Mouse (Mus musculus): ENCODE data around the gene Gnaq. TPM values are rescaled to one million over a fixed set of nuclear protein-coding genes. Genes with fewer than 3 reads are reported as not detected.

Gene Gnaq
- total and polyA plus RNA-seq, 3 experiments, result 8.1 to 12.9 (median 8.2) TPM

GRCm38 (mm10) chr19:16183592-16184365, 51.1 kb downstream of the Gnaq start:
- TF ChIP-seq ELF1 (IDR thresholded peaks at IDR 0.05; ENCODE audit: low read depth, low read length), result no peak
- no peak for TF ChIP-seq NRF1 (IDR thresholded peaks at IDR 0.05; ENCODE audit: low read depth, low read length)
- TF ChIP-seq MYC (IDR thresholded peaks at IDR 0.05; ENCODE audit: low read depth, low read length), result no peak
- TF ChIP-seq IRF4 (IDR thresholded peaks at IDR 0.05; ENCODE audit: low read depth, low read length), result no peak
- TF ChIP-seq HCFC1 (IDR thresholded peaks at IDR 0.05; ENCODE audit: low read depth, low read length), result no peak

DNA sequence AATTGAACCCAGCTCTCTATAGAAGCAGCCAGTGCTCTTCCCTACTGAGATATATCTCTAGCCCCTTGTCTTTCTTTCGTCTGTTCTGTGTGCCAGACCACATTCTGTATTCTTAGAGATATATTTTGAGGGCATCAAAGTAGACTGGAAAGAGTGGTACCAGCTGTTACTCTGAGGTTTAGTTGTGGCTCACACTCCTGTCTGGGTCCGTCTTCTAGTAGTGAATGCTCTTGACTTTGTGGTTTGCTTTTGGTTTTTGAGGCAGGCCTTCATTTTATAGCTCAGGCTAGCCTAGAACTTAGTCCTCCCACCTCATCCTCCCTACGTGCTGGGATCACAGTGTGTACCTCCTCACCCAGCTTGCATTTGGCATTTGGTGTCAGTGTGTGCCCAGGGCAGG, 54.4 kb downstream of the Gnaq start:
- dilution Hi-C loops (cut with MboI; ENCODE audit: extremely low pct_ligation_motif_present, extremely low pct_unique_long_range_greater_than_20kb, low sequenced_read_pairs) (no loop called here), in situ Hi-C loops (cut with MboI; ENCODE audit: low pct_ligation_motif_present, low pct_unique_long_range_greater_than_20kb, low sequenced_read_pairs) (no loop called here)
- no peaks in the 10 kb centered on the region for H3K79me2 ChIP-seq (replicated peaks; ENCODE audit: control insufficient read depth, extremely low read depth, insufficient read depth, poor library complexity, severe bottlenecking)
- H3K9me3 ChIP-seq (replicated peaks; ENCODE audit: low read length), result no peaks in the 10 kb centered on the region
- H3K4me1 ChIP-seq (ENCODE audit: control insufficient read depth in 1 of 2, insufficient read depth in 2 of 2), result peaks cover 0 to 2% of the 10 kb centered on the region in 2 experiments; a peak in 2 of 4 replicates
- H3K4me3 ChIP-seq (replicated peaks in 1 of 3; ENCODE audit: low read depth in 2 of 3, low read length in 2 of 3, poor library complexity in 1 of 3), result no peak overlapping the region
- H3K4me2 ChIP-seq (ENCODE audit: insufficient read depth, low read depth, poor library complexity, severe bottlenecking), result no peak overlapping the region
- DNase-seq (ENCODE audit: extremely low read depth), result no peak
- H3K9ac ChIP-seq (ENCODE audit: insufficient read depth, low read depth), result no peak overlapping the region
- TF ChIP-seq POLR2AphosphoS2 (IDR thresholded peaks at IDR 0.05; ENCODE audit: low read depth, low read length), result no peak
- no peak for TF ChIP-seq CHD2 (IDR thresholded peaks at IDR 0.05; ENCODE audit: low read length)
- TF ChIP-seq SMC3 (IDR thresholded peaks at IDR 0.05; ENCODE audit: low read depth, low read length), result no peak
- TF ChIP-seq ZMIZ1 (IDR thresholded peaks at IDR 0.05; ENCODE audit: low read depth, low read length), result no peak
- no peak for TF ChIP-seq SIN3A (IDR thresholded peaks at IDR 0.05; ENCODE audit: low read length)
- TF ChIP-seq EP300 (IDR thresholded peaks at IDR 0.05; ENCODE audit: low read length), result no peak
- H3K27ac ChIP-seq (ENCODE audit: insufficient read depth, low read depth), result no peak overlapping the region
- H3K36me3 ChIP-seq (replicated peaks in 1 of 2; ENCODE audit: control insufficient read depth in 1 of 2, insufficient read depth in 1 of 2, low read length in 1 of 2), result peaks cover 0 to 6% of the 10 kb centered on the region in 2 experiments
- no peaks in the 10 kb centered on the region for H3K27me3 ChIP-seq (replicated peaks)

More at GRCm38 (mm10) chr19:16183592-16184365, 51.1 kb downstream of the Gnaq start:
- no peak overlapping the region for H3K9ac ChIP-seq (ENCODE audit: insufficient read depth, low read depth)
- H3K27me3 ChIP-seq (replicated peaks), result no peaks in the 10 kb centered on the region
- peaks cover 0 to 8% of the 10 kb centered on the region in 2 experiments for H3K36me3 ChIP-seq (replicated peaks in 1 of 2; ENCODE audit: control insufficient read depth in 1 of 2, insufficient read depth in 1 of 2, low read length in 1 of 2)
- no peaks in the 10 kb centered on the region for H3K79me2 ChIP-seq (replicated peaks; ENCODE audit: control insufficient read depth, extremely low read depth, insufficient read depth, poor library complexity, severe bottlenecking)
- peaks cover 0 to 21% of the 10 kb centered on the region in 2 experiments; a peak in 2 of 4 replicates for H3K4me1 ChIP-seq (ENCODE audit: control insufficient read depth in 1 of 2, insufficient read depth in 2 of 2)
- dilution Hi-C loops (cut with MboI; ENCODE audit: extremely low pct_ligation_motif_present, extremely low pct_unique_long_range_greater_than_20kb, low sequenced_read_pairs) (no loop called here), in situ Hi-C loops (cut with MboI; ENCODE audit: low pct_ligation_motif_present, low pct_unique_long_range_greater_than_20kb, low sequenced_read_pairs) (no loop called here)
- DNase-seq (ENCODE audit: extremely low read depth), result no peak
- H3K9me3 ChIP-seq (replicated peaks; ENCODE audit: low read length), result no peaks in the 10 kb centered on the region
- H3K27ac ChIP-seq (ENCODE audit: insufficient read depth, low read depth), result no peak overlapping the region
- H3K4me3 ChIP-seq (replicated peaks in 1 of 3; ENCODE audit: low read depth in 2 of 3, low read length in 2 of 3, poor library complexity in 1 of 3), result no peak overlapping the region
- H3K4me2 ChIP-seq (ENCODE audit: insufficient read depth, low read depth, poor library complexity, severe bottlenecking), result no peak overlapping the region

- dilution Hi-C loops (cut with MboI; ENCODE audit: extremely low pct_ligation_motif_present, extremely low pct_unique_long_range_greater_than_20kb, low sequenced_read_pairs), result no loop called here
- H3K36me3 ChIP-seq (replicated peaks in 1 of 2; ENCODE audit: control insufficient read depth in 1 of 2, insufficient read depth in 1 of 2, low read length in 1 of 2), result peaks cover 0 to 10% of the 10 kb centered on the region in 2 experiments
These were observed 55.3 kb downstream of the Gnaq start for GRCm38 (mm10) chr19:16187952-16188351.

More at GRCm38 (mm10) chr19:16187952-16188351, 55.3 kb downstream of the Gnaq start:
- Histone ChIP-seq H3K27ac (ENCODE audit: insufficient read depth, low read depth) (no peak overlapping the region), H3K4me2 (ENCODE audit: insufficient read depth, low read depth, poor library complexity, severe bottlenecking) (no peak overlapping the region), H3K9me3 (replicated peaks; ENCODE audit: low read length) (no peaks in the 10 kb centered on the region), H3K9ac (ENCODE audit: insufficient read depth, low read depth) (no peak overlapping the region), H3K27me3 (replicated peaks) (no peaks in the 10 kb centered on the region), H3K4me3 (replicated peaks in 1 of 3; ENCODE audit: low read depth in 2 of 3, low read length in 2 of 3, poor library complexity in 1 of 3) (no peak overlapping the region), H3K79me2 (replicated peaks; ENCODE audit: control insufficient read depth, extremely low read depth, insufficient read depth, poor library complexity, severe bottlenecking) (no peaks in the 10 kb centered on the region), H3K4me1 (ENCODE audit: control insufficient read depth in 1 of 2, insufficient read depth in 2 of 2) (peaks cover 0 to 9% of the 10 kb centered on the region in 2 experiments; a peak in 1 of 4 replicates)
- TF ChIP-seq ZKSCAN1 (IDR thresholded peaks at IDR 0.05; ENCODE audit: borderline replicate concordance, low read depth, low read length) (no peak), IRF4 (IDR thresholded peaks at IDR 0.05; ENCODE audit: low read depth, low read length) (no peak), MAFK (IDR thresholded peaks at IDR 0.05; ENCODE audit: insufficient replicate concordance, low read length) (no peak), CHD1 (IDR thresholded peaks at IDR 0.05; ENCODE audit: low read depth, low read length) (no peak), USF2 (conservative IDR thresholded peaks at IDR 0.05; ENCODE audit: low read depth, low read length) (no peak), SIN3A (IDR thresholded peaks at IDR 0.05; ENCODE audit: low read length) (no peak), PAX5 (IDR thresholded peaks at IDR 0.05; ENCODE audit: low read length) (no peak), MXI1 (IDR thresholded peaks at IDR 0.05; ENCODE audit: low read depth, low read length) (no peak), MAZ (IDR thresholded peaks at IDR 0.05; ENCODE audit: low read depth, low read length) (no peak), EP300 (IDR thresholded peaks at IDR 0.05; ENCODE audit: low read length) (no peak), JUND (conservative IDR thresholded peaks at IDR 0.05; ENCODE audit: low read depth, low read length) (no peak), TCF12 (IDR thresholded peaks at IDR 0.05; ENCODE audit: low read depth, low read length) (no peak)
- DNase-seq (ENCODE audit: extremely low read depth), result no peak
- in situ Hi-C loops (cut with MboI; ENCODE audit: low pct_ligation_motif_present, low pct_unique_long_range_greater_than_20kb, low sequenced_read_pairs), result no loop called here

All from CH12.LX (cell line).